Mouse (Mus musculus): ENCODE measurements around the gene Tbc1d30.

GRCm38 (mm10) chr10:121256115-121256825 is 94.8 kb downstream of the Tbc1d30 start:
- TF ChIP-seq GATA1 (IDR thresholded peaks at IDR 0.05; ENCODE audit: borderline replicate concordance, low read length) (no peak), FLI1 (IDR thresholded peaks at IDR 0.05; ENCODE audit: low read length) (no peak)
